Mouse (Mus musculus): ENCODE measurements around the gene 4931409K22Rik.

4931409K22Rik gene

GRCm38 (mm10) chr5:24497526-24497925 lies 59.1 kb downstream of the 4931409K22Rik start:
- no peak for DNase-seq (ENCODE audit: low spot score)

GRCm38 (mm10) chr5:24496756-24497155 lies 59.9 kb downstream of the 4931409K22Rik start:
- no peak for DNase-seq (ENCODE audit: low spot score)

GRCm38 (mm10) chr5:24495019-24495418 lies 61.6 kb downstream of the 4931409K22Rik start:
- DNase-seq (ENCODE audit: low spot score) = no peak

Data from left cerebral cortex, adult 11 months (tissue).